Mouse (Mus musculus): ENCODE results near the gene Kctd21.

GRCm38 (mm10) chr7:97350891-97351290, 18.8 kb downstream of the Kctd21 start:
- no peak for TF ChIP-seq POLR2A (IDR thresholded peaks at IDR 0.05; ENCODE audit: insufficient read depth, low read depth, low read length)
- TF ChIP-seq CTCF (IDR thresholded peaks at IDR 0.05; ENCODE audit: insufficient read depth, low read depth, low read length): no peak
